Mouse (Mus musculus) testis, adult 2 months (tissue): ENCODE results near the gene Gk5. TPM values are rescaled to one million over a fixed set of nuclear protein-coding genes. Genes with fewer than 3 reads are reported as not detected.

Experiments used
- H3K27ac ChIP-seq: fragments of 200-500 bp; 2 replicates; pipeline ENCODE4 v1.5.1; 2012; ENCODE audit warnings: low read depth, low read length; ENCODE audit not compliant: control insufficient read depth, insufficient read depth
- H3K27me3 ChIP-seq: fragments of 200-500 bp; 2 replicates; pipeline ENCODE4 v1.6.1; 2012; ENCODE audit warnings: mild to moderate bottlenecking, low read length, moderate library complexity; ENCODE audit not compliant: control insufficient read depth, insufficient read depth
- H3K36me3 ChIP-seq: fragments of 200-500 bp; 2 replicates; pipeline ENCODE4 v1.6.1; 2012; ENCODE audit warnings: mild to moderate bottlenecking, low read length; ENCODE audit not compliant: control insufficient read depth, insufficient read depth
- H3K4me1 ChIP-seq: fragments of 200-500 bp; 2 replicates; pipeline ENCODE4 v1.6.1; 2012; ENCODE audit warnings: low read length; ENCODE audit not compliant: control insufficient read depth, insufficient read depth
- H3K4me3 ChIP-seq: fragments of 200-500 bp; 2 replicates; pipeline ENCODE4 v1.5.1; 2012; ENCODE audit warnings: low read depth, mild to moderate bottlenecking, low read length, moderate library complexity, mixed read lengths; ENCODE audit not compliant: control insufficient read depth
- CTCF ChIP-seq: fragments of 200-500 bp; IDR thresholded peaks from 2 replicates; pipeline ENCODE4 v1.5.1; 2012; ENCODE audit warnings: low read depth, mild to moderate bottlenecking, inconsistent platforms, low read length, moderate library complexity; ENCODE audit not compliant: control insufficient read depth, insufficient read depth, insufficient replicate concordance
- POLR2A ChIP-seq: fragments of 200-500 bp; IDR thresholded peaks from 2 replicates; pipeline ENCODE4 v1.6.1; 2012; ENCODE audit warnings: low read depth, mild to moderate bottlenecking, inconsistent platforms, low read length, moderate library complexity; ENCODE audit not compliant: control insufficient read depth
- polyA plus RNA-seq: library from polyadenylated mRNA; depleted of rRNA; stranded (reverse); fragments of >200 nt; gene quantifications from 2 replicates; pipeline ENCODE4 v1.2.3, GENCODE M21; 2012; rRNA removed

Gk5 gene
- polyA plus RNA-seq, 1 experiment, result 3.3 TPM

DNA sequence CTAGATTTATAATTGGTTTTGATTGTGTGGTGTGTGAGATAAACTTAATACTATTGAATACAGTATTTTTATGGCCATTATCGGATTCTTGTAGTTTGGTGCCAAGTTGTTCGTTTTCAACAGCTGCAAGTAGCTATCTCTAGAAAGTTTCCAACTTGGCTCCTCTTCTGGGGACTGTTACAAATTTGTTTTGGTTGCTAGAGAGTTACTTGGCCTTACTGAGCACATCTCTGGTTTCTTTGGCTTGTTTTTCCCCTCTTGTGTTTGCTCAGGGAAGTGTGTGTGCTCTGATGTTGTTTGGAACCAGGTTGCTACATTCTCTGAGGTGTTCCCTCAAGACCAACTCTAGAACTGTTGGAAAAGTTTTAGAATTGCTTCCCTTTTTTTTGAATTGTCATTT lies 104.1 kb downstream of the Gk5 start:
- Histone ChIP-seq H3K27me3 (no peaks in the 10 kb centered on the region), H3K4me1 (no peaks in the 10 kb centered on the region), H3K27ac (no peak overlapping the region), H3K4me3 (no peak overlapping the region), H3K36me3 (no peaks in the 10 kb centered on the region)
- TF ChIP-seq POLR2A (no peak), CTCF (no peak)

DNA sequence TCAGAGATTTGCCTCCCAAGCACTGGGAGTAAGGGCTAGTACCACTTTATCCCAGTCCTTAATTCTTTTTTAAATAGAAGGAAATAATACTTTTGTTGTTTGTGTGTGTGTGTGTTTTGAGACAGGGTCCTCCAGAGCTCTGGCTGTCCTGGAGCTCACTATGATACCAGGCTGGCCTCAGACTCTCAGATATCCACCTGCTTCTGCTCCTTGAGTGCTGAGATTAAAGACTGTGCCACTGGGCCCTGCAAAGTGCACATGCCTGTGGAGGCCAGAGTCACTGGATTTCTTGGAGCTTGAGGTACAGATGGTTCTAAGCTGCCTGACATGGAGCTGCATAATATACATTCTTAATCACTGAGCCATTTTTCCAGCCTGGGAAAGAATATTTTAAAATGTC lies 109.1 kb downstream of the Gk5 start:
- Histone ChIP-seq H3K27me3 (no peaks in the 10 kb centered on the region), H3K36me3 (no peaks in the 10 kb centered on the region), H3K4me1 (no peaks in the 10 kb centered on the region), H3K4me3 (no peak overlapping the region), H3K27ac (no peak overlapping the region)
- TF ChIP-seq POLR2A (no peak), CTCF (no peak)

DNA sequence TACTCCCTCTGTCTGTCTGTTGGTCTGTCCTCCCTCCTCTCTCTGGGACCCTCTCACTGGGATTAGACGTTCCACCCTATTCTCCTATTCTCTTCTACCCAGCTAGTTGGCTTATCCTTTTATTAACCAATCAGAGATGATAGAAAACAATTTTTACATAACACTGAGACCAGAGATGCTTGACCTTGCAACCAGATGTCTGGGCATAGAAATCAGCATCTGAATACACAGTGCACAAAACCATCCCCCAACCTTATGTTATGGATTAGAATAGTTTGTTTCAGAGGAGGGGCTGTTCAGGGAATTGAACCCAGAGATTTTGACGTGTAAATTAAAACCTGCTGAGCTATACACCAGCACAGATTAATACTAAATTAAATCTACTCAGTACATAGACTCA lies 111.1 kb downstream of the Gk5 start:
- Histone ChIP-seq H3K36me3 (no peaks in the 10 kb centered on the region), H3K27me3 (no peaks in the 10 kb centered on the region), H3K4me3 (no peak overlapping the region), H3K4me1 (no peaks in the 10 kb centered on the region), H3K27ac (no peak overlapping the region)
- no peak for TF ChIP-seq CTCF
- no peak for TF ChIP-seq POLR2A

Other genes with a start within 250 kb of the Gk5 start
- gene Xrn1, start 164.6 kb upstream of the Gk5 start, polyA plus RNA-seq, result 2.5 and 2.7 TPM in 2 replicates
- gene Tfdp2, start 76.9 kb downstream of the Gk5 start, polyA plus RNA-seq, result 5.9 TPM in 2 replicates
- gene Atp1b3, start 245.1 kb downstream of the Gk5 start, polyA plus RNA-seq, result 289 and 306 TPM in 2 replicates